Mouse (Mus musculus) right cerebral cortex, postnatal 4 days (tissue): ENCODE data around the gene Synm.

Experiments used
- DNase-seq: peaks from one replicate; pipeline ENCODE4 v3.0.0-alpha.2; 2022

Synm gene

DNA sequence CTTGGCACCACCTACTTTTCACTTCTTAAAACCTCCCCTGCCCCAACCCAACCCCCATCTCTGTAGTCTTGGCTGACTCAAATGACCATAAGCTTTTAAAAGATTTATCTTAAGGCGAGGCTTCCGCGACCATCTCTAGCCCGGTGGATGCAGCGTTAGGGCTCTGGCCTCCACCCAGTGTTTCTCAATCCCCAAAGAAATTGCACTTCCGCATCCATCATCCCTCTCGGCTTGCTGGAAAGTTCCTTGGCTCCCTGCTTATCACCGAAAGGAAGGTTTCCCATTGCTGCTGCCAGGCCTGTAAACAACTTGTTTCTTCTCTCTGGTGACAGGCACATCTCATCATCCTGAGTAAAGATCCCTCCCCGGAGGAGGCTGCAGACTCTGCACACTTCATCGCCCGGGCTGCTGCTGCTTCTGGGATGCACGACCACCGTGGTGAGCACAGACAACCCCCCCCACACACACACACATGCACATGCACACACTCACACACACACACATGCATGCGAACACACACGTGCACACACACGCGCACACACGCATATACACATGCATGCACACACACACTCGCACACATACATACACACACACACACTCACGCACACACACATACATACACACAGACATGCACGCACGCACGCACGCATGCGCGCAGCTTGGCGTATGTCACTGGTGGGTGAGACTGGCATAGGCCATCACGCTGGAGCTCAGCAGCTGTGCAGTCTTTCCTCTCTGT, 61.5 kb downstream of the Synm start:
- no peak for DNase-seq

DNA sequence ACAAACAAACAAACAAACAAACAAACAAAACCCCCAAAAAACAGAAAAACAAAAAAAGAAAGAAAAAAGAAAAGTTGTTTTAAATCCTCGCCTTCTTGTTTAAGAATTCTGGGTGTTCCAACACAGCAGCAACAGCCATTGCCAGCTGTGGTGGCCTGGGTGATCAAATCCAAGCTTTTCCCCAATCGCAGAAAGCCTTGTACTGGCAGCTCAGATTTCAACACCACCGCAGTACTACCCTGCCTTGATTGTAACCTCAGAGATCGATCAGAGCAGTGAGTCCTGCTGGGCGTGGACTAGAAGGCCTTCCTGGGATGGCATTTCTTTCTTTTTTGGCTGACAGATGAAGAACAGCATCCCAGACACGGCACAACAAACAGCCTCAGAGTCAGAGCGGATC, 63.6 kb downstream of the Synm start:
- DNase-seq, result no peak

GRCm38 (mm10) chr7:67692791-67693538, 66.6 kb downstream of the Synm start:
- no peak for DNase-seq

DNA sequence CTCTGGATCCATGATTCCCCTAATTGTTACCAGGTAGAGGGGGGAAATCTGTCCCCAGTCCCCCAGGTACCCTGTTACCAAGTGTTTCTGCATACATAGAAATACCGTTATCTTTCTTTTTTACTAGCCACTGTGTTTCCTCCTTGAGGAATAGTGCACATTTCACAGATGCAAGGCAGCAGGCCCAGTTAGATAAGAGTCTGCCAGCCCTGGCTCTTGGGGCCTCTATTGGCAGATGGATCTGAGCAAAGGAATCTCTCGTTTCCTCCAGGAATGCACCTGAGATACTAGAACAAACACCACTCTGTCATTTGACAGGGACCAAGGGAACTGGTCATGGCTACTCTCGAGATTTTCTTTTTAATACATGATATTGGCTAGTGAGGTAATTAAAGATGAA, 67.4 kb downstream of the Synm start:
- no peak for DNase-seq

DNA sequence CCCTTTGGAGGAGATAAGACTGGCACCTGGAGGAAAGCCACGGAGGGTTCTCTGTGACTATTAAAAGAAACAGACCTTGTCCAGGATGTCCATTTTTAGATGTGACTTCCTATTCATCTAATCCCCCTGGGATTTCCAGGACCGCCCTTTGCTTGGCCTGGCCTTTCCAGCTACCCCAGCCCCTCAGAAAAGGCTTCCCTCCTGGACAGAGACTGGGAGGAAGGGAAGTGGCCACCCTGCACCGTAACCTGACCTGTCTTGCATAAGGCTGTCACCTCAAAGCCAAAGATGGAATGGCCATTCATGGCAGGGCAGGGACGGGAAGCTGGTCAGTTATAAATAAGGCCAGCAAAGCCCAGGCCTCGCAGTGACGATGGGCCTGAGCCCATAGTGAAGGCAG, 68.5 kb downstream of the Synm start:
- no peak for DNase-seq

DNA sequence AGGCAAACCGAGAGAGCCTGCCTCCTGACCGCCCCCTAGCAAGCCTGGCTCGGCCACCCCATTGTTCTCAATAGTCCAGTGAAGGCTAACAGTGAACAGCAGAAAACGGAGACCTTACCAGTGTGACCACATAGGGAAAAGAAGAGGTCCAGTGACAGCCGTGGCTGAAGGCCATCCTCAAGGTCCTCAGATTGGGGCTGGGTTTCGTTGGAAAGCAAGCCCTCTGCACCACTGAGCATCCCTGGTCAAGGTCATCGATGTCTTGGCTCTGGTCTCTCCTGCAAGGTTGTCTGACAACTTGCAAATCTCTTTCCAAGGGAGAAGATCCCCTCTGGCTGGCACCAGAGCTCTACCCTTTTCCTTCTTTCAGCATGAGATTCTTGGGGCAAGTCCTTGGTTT, 69.7 kb downstream of the Synm start:
- no peak for DNase-seq

DNA sequence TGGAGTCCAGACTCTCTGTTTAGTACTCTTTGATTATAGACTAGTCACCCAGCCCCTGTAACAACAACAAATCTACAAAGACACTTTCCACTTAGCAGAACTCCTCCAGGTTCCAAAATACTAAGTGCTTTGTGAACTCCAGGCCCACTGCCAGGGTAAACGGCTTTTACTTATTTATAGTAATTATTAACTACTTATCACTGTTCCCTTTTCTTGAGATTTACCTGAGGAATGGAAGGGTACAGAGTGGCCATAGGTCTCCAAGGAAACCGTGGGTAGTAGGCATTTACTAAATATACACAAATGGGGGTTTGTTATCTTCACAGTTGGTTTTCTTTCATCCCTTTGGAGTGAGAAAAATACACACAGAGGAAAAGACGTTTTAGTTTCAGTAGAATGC, 71.3 kb downstream of the Synm start:
- no peak for DNase-seq

DNA sequence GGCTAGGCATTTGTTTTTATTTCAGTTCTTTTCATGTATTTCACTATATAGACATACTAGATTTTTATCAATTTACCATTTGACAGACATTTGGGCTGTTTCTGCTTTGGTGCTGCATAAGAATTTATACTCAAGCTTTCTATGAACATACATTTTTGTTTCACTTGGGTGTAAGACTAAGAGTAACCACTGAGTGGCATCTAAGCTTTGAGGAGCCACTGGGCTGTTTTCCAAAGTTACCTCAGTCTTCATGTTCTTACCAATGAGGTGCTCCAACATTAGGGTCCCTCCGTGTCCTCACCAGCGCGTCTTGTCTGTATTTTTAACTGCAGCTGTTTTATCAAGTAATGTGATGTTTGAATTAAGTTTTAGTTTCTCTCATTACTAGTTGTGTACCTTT, 73.0 kb downstream of the Synm start:
- no peak for DNase-seq

GRCm38 (mm10) chr7:67683006-67683405, 76.5 kb downstream of the Synm start:
- no peak for DNase-seq

DNA sequence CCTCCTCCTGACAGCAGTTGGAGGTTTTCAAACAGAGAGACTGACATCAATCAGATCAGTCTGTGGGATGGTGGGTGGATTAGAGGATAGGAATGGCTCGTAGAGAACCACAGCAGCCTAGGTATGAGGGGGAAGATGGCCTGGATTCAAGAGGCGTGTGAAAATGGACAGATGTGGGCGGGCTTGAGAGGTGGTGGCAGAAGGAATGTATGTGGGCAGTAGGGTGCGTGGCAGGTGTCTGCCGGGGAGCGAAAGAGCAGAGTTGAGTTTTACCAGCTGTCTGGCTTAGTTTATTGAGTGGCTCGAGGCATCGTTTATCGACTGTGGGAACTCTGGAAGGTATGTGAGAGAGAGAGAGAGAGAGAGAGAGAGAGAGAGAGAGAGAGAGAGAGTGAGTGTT, 78.5 kb downstream of the Synm start:
- no peak for DNase-seq
